Mouse (Mus musculus): ENCODE measurements around the gene Lgr6.

The Lgr6 gene

GRCm38 (mm10) chr1:135096312-135096711 lies 8.8 kb downstream of the Lgr6 start:
- Histone ChIP-seq H3K4me1 (replicated peaks; ENCODE audit: low read depth, low read length) (peaks cover 40% of the 10 kb centered on the region), H3K9me3 (ENCODE audit: low read length) (no peaks in the 10 kb centered on the region), H3K27me3 (ENCODE audit: insufficient read depth, low read length) (peaks cover 55% of the 10 kb centered on the region), H3K36me3 (ENCODE audit: insufficient read depth, low read length) (no peaks in the 10 kb centered on the region), H3K4me3 (replicated peaks; ENCODE audit: low read length) (no peak overlapping the region)
- TF ChIP-seq POU5F1 (IDR thresholded peaks at IDR 0.05; ENCODE audit: borderline replicate concordance, low read length) (no peak), NANOG (IDR thresholded peaks at IDR 0.05; ENCODE audit: borderline replicate concordance, low read length) (no peak), CTCF (conservative IDR thresholded peaks at IDR 0.05; ENCODE audit: low read length) (no peak)

DNA sequence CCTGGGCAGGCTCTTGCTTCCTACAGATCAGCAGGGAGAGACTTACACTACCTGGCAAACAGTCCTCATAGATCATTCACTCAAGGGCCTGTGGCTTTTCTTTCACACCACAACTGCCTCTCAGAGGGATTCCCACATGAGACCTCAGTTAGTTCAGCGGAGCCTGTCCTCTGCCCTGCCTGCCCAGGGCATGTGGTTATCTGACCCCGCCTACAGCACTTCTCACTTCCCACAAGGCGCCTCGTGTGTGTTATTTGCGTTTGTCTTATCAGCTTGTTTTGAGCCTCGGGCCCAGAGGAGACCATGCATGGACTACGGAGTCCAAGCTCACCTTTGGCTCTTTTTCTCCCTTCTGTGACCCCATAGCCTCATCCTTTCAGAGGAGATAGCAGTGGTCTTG lies 9.9 kb downstream of the Lgr6 start:
- H3K4me1 ChIP-seq (replicated peaks; ENCODE audit: low read depth, low read length), result peaks cover 31% of the 10 kb centered on the region
- no peak overlapping the region for H3K4me3 ChIP-seq (replicated peaks; ENCODE audit: low read length)
- peaks cover 51% of the 10 kb centered on the region for H3K27me3 ChIP-seq (ENCODE audit: insufficient read depth, low read length)
- TF ChIP-seq CTCF (conservative IDR thresholded peaks at IDR 0.05; ENCODE audit: low read length) (no peak), NANOG (IDR thresholded peaks at IDR 0.05; ENCODE audit: borderline replicate concordance, low read length) (no peak)
- H3K9me3 ChIP-seq (ENCODE audit: low read length), result no peaks in the 10 kb centered on the region
- H3K36me3 ChIP-seq (ENCODE audit: insufficient read depth, low read length), result no peaks in the 10 kb centered on the region

DNA sequence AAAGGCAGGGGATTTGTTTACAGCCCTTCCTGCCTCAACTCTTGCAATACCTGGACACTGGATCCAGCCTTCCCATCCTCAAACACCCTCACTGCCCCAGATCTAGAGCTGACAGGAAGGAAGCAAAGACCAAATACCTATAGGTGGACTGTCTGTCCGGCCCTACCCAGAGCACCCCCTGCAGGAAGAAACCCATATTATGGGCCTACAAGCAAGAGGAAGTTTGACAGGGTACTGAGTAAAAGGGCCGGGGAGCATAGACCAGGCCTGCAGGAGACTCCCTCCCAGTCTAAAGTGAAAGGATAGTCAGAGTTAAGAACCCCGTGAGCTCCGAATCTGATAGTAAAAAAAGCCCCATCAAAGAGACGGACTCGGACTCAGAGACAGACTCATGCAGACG lies 10.4 kb downstream of the Lgr6 start:
- Histone ChIP-seq H3K4me1 (replicated peaks; ENCODE audit: low read depth, low read length) (peaks cover 29% of the 10 kb centered on the region), H3K27me3 (ENCODE audit: insufficient read depth, low read length) (peaks cover 51% of the 10 kb centered on the region), H3K4me3 (replicated peaks; ENCODE audit: low read length) (no peak overlapping the region), H3K36me3 (ENCODE audit: insufficient read depth, low read length) (no peaks in the 10 kb centered on the region), H3K9me3 (ENCODE audit: low read length) (no peaks in the 10 kb centered on the region)
- no peak for TF ChIP-seq NANOG (IDR thresholded peaks at IDR 0.05; ENCODE audit: borderline replicate concordance, low read length)
- TF ChIP-seq CTCF (conservative IDR thresholded peaks at IDR 0.05; ENCODE audit: low read length), result no peak
- TF ChIP-seq POU5F1 (IDR thresholded peaks at IDR 0.05; ENCODE audit: borderline replicate concordance, low read length), result no peak

DNA sequence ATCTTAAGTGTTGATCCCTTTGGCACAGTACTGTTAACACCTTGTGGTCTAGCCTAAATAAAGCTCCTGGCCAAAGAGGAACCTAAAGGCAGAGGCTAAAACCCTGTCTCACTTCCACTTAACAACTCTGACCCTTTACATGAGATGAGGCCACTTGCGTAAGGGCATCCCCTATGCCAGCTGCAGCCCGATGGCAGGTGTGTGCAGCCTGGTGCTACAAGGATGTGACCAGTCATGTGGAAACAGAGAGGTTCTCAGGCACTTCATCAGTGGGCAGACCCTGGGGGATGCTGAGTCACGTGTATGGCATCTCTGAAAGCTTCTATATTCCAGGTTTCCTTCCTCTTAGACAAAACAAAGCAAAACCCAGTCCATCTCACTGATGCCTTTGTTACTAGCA lies 14.2 kb downstream of the Lgr6 start:
- TF ChIP-seq CTCF (conservative IDR thresholded peaks at IDR 0.05; ENCODE audit: low read length), result no peak
- no peak for TF ChIP-seq NANOG (IDR thresholded peaks at IDR 0.05; ENCODE audit: borderline replicate concordance, low read length)
- TF ChIP-seq POU5F1 (IDR thresholded peaks at IDR 0.05; ENCODE audit: borderline replicate concordance, low read length), result no peak
- no peak overlapping the region for H3K4me3 ChIP-seq (replicated peaks; ENCODE audit: low read length)
- peaks cover 56% of the 10 kb centered on the region for H3K27me3 ChIP-seq (ENCODE audit: insufficient read depth, low read length)
- H3K36me3 ChIP-seq (ENCODE audit: insufficient read depth, low read length), result no peaks in the 10 kb centered on the region
- no peaks in the 10 kb centered on the region for H3K9me3 ChIP-seq (ENCODE audit: low read length)
- H3K4me1 ChIP-seq (replicated peaks; ENCODE audit: low read depth, low read length), result peaks cover 10% of the 10 kb centered on the region

DNA sequence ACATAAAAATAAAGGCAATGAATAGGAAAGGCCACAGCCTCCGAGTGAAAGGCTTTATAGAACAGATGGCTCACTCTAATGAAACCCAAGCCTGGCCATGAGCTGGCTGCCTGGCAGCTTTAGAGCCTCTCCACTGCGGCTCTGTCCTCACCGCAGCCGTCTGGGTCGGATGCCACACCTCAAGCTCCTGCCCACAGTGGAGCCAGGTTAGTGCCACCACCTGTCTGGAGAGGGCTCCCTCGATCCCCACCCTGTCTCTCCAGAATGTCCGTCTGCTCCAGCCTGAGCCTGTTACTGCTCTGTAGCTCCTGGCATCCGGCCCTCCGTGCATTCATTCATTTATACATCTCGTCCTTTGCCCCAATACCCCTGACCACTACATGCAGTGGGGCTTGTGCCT lies 15.4 kb downstream of the Lgr6 start:
- peaks cover 60% of the 10 kb centered on the region for H3K27me3 ChIP-seq (ENCODE audit: insufficient read depth, low read length)
- H3K4me3 ChIP-seq (replicated peaks; ENCODE audit: low read length), result no peak overlapping the region
- no peaks in the 10 kb centered on the region for H3K36me3 ChIP-seq (ENCODE audit: insufficient read depth, low read length)
- peaks cover 19% of the 10 kb centered on the region for H3K4me1 ChIP-seq (replicated peaks; ENCODE audit: low read depth, low read length)
- H3K9me3 ChIP-seq (ENCODE audit: low read length), result no peaks in the 10 kb centered on the region
- TF ChIP-seq CTCF (conservative IDR thresholded peaks at IDR 0.05; ENCODE audit: low read length), result no peak
- no peak for TF ChIP-seq POU5F1 (IDR thresholded peaks at IDR 0.05; ENCODE audit: borderline replicate concordance, low read length)
- no peak for TF ChIP-seq NANOG (IDR thresholded peaks at IDR 0.05; ENCODE audit: borderline replicate concordance, low read length)

GRCm38 (mm10) chr1:135087414-135087813 lies 17.7 kb downstream of the Lgr6 start:
- TF ChIP-seq CTCF (conservative IDR thresholded peaks at IDR 0.05; ENCODE audit: low read length) (no peak), POU5F1 (IDR thresholded peaks at IDR 0.05; ENCODE audit: borderline replicate concordance, low read length) (no peak), NANOG (IDR thresholded peaks at IDR 0.05; ENCODE audit: borderline replicate concordance, low read length) (no peak)
- Histone ChIP-seq H3K36me3 (ENCODE audit: insufficient read depth, low read length) (no peaks in the 10 kb centered on the region), H3K4me1 (replicated peaks; ENCODE audit: low read depth, low read length) (peaks cover 28% of the 10 kb centered on the region), H3K9me3 (ENCODE audit: low read length) (no peaks in the 10 kb centered on the region), H3K4me3 (replicated peaks; ENCODE audit: low read length) (no peak overlapping the region), H3K27me3 (ENCODE audit: insufficient read depth, low read length) (peaks cover 69% of the 10 kb centered on the region)

DNA sequence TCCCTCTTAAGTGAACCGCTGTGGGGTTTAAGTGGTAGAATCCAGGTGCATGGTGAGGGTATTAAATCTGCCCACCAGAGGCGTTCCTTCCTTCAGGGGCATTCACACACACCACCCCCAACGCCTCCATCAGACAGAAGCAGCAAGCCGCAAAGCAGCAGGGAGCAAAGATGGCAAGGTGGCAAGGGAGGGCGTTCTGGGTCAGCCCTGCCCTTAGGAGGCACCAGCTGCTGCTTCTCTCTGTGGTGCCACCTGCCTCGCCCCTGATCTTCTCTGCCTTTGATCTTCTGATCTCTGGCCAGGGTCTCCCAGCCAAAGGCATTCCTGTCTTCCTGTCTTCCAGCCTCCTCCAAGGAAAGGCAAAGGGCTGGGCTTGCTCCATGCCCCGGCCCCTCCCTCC lies 19.1 kb downstream of the Lgr6 start:
- H3K27me3 ChIP-seq (ENCODE audit: insufficient read depth, low read length), result peaks cover 71% of the 10 kb centered on the region
- peaks cover 28% of the 10 kb centered on the region for H3K4me1 ChIP-seq (replicated peaks; ENCODE audit: low read depth, low read length)
- TF ChIP-seq POU5F1 (IDR thresholded peaks at IDR 0.05; ENCODE audit: borderline replicate concordance, low read length), result no peak
- no peak for TF ChIP-seq CTCF (conservative IDR thresholded peaks at IDR 0.05; ENCODE audit: low read length)
- no peak for TF ChIP-seq NANOG (IDR thresholded peaks at IDR 0.05; ENCODE audit: borderline replicate concordance, low read length)
- no peaks in the 10 kb centered on the region for H3K9me3 ChIP-seq (ENCODE audit: low read length)
- H3K36me3 ChIP-seq (ENCODE audit: insufficient read depth, low read length), result no peaks in the 10 kb centered on the region
- H3K4me3 ChIP-seq (replicated peaks; ENCODE audit: low read length), result no peak overlapping the region

DNA sequence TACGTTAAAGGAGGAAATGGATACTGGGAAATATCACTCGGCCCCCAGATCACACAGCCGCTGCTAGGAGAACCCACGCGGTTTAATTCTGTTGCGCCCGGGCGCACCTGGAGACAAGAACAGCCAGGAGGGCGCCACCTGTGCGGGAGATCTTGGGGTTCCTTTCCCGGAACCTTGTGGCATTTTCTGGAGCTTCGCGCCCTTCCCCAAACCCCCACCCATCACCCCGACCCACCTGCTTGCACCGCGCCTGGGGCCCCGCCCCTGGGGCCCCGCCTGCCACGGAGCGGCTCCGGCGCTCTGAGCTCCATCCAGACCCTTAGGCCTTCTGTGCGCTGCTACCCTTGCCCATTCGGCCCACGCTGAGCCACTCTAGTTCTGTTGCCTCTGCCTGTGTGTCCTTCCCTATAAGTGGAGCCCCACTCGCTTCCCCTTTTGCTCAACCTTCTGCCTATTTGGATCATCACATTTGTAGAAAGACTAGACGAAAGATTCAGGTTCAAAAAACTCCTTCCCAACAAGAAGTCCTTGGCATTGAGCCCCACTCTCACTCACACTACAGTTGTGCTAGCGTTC lies 19.7 kb downstream of the Lgr6 start:
- no peaks in the 10 kb centered on the region for H3K9me3 ChIP-seq (ENCODE audit: low read length)

GRCm38 (mm10) chr1:135083465-135083864 lies 21.6 kb downstream of the Lgr6 start:
- no peak for TF ChIP-seq CTCF (conservative IDR thresholded peaks at IDR 0.05; ENCODE audit: low read length)
- Histone ChIP-seq H3K36me3 (ENCODE audit: insufficient read depth, low read length) (no peaks in the 10 kb centered on the region), H3K4me3 (replicated peaks; ENCODE audit: low read length) (no peak overlapping the region), H3K9me3 (ENCODE audit: low read length) (no peaks in the 10 kb centered on the region), H3K4me1 (replicated peaks; ENCODE audit: low read depth, low read length) (peaks cover 38% of the 10 kb centered on the region), H3K27me3 (ENCODE audit: insufficient read depth, low read length) (peaks cover 57% of the 10 kb centered on the region)

More for the DNA sequence above, 19.7 kb downstream of the Lgr6 start:
- Histone ChIP-seq H3K36me3 (ENCODE audit: insufficient read depth, low read length) (no peaks in the 10 kb centered on the region), H3K4me1 (replicated peaks; ENCODE audit: low read depth, low read length) (peaks cover 28% of the 10 kb centered on the region), H3K4me3 (replicated peaks; ENCODE audit: low read length) (peak overlapping the region; percentile 52), H3K27me3 (ENCODE audit: insufficient read depth, low read length) (peaks cover 68% of the 10 kb centered on the region)
- no peak for TF ChIP-seq POU5F1 (IDR thresholded peaks at IDR 0.05; ENCODE audit: borderline replicate concordance, low read length)

Measured in E14TG2a.4 (cell line).